Mouse (Mus musculus): ENCODE measurements around the gene Slc20a1.
A peak's percentile ranks its signal among the peaks of the same experiment; 100 is the strongest.

Slc20a1 gene

GRCm38 (mm10) chr2:129198436-129199327, at the start of gene Slc20a1:
Gene Slc20a1, plus strand, starts transcription at chr2:129198764.
- DNase-seq: peak; percentile 100

- DNase-seq: no peak
Observed at GRCm38 (mm10) chr2:129148836-129149235, 49.7 kb upstream of the Slc20a1 start.

GRCm38 (mm10) chr2:129150386-129150785, 48.2 kb upstream of the Slc20a1 start:
- no peak for DNase-seq

- no peak for DNase-seq
Observed at GRCm38 (mm10) chr2:129151111-129151510, 47.5 kb upstream of the Slc20a1 start.

GRCm38 (mm10) chr2:129152751-129153150, 45.8 kb upstream of the Slc20a1 start:
- no peak for DNase-seq

GRCm38 (mm10) chr2:129164815-129165214, 33.7 kb upstream of the Slc20a1 start:
- no peak for DNase-seq

- no peak for DNase-seq
Observed at GRCm38 (mm10) chr2:129166466-129167463, 31.8 kb upstream of the Slc20a1 start.

- DNase-seq: no peak
Observed at GRCm38 (mm10) chr2:129173386-129173785, 25.2 kb upstream of the Slc20a1 start.

GRCm38 (mm10) chr2:129174474-129174873, 24.1 kb upstream of the Slc20a1 start:
- peak; percentile 63 to 70 for DNase-seq

- DNase-seq: peak; percentile 34 to 49
Observed at GRCm38 (mm10) chr2:129175636-129176035, 22.9 kb upstream of the Slc20a1 start.

GRCm38 (mm10) chr2:129176676-129177420, 21.7 kb upstream of the Slc20a1 start:
- no peak for DNase-seq

DNA sequence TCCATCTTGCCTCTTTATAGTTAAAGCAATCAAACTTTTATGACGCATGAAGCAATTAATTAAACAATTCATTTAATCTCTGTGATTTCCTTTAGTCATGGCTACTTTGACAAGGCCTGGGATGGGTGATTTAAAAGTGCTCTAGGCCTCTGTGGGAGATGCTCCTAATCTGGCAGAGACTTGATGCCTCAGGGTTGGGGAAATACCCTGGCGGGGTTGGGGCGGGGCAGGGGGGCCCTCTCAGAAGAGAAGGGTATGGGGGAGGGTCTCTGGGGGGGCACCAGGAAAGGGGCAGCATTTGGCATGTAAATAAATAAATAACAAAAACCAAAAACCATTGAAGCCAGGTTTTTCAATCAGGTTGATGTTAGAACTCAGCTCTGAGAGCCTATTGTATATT, 20.9 kb upstream of the Slc20a1 start:
- no peak for DNase-seq

- DNase-seq: peak in 1 of 2 experiments; percentile 44
Observed at GRCm38 (mm10) chr2:129178182-129178908, 20.2 kb upstream of the Slc20a1 start.

- no peak for DNase-seq
Observed at GRCm38 (mm10) chr2:129179946-129180853, 18.4 kb upstream of the Slc20a1 start.

GRCm38 (mm10) chr2:129181509-129181908, 17.1 kb upstream of the Slc20a1 start:
- no peak for DNase-seq

GRCm38 (mm10) chr2:129182412-129182811, 16.2 kb upstream of the Slc20a1 start:
- no peak for DNase-seq

DNA sequence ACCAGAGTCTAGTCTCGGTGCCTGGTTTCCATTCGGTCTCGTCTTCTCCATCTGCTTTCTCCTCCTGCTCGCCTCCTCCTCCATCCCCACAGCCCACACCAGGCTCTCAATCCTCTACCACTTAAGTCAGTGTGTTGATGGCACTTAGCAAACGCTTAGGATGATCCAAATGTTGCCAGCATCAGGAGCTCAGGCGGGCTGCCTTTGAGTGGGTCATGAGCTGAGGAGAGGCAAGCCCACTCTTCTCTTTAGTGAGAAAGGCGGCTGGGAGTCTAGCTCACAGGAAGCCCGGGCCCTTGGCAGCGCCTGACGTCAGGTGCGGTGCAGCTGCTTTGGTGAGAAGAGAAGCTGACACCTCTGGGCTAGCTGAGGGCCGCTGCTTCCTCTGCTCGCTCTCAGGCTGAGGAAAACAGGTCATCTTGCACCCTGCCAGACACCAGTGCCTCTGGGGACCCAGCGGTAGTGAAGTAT, 15.0 kb upstream of the Slc20a1 start:
- DNase-seq: peak; percentile 51 to 53

DNA sequence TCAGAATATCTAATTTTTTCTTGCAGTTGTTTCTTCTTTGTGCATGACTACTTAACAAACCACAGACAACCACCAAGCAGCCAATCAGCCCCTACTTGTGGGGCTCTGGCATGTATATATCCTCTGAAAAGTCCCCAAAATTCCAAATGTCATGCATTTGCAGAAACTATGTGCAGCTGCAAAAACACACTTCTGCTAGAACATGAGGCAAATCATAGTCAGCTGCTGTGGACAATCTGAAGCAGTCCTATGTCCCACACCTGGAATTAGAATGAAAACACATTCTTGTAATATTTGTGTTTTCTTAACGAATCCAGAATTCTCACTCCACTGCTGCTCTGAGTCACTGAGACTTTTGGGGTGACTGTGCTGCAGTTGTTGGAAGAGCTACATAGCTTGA, 13.7 kb upstream of the Slc20a1 start:
- DNase-seq: no peak

- no peak for DNase-seq
Observed at GRCm38 (mm10) chr2:129185611-129186290, 12.8 kb upstream of the Slc20a1 start.

Data from lung, postnatal 4 days (tissue).